Mouse (Mus musculus): ENCODE measurements around the gene Tas2r114. TPM values are rescaled to one million over a fixed set of nuclear protein-coding genes. Genes with fewer than 3 reads are reported as not detected.

The Tas2r114 gene
- not detected in 2 replicates for polyA plus RNA-seq (2015; fragmentation: Nextera tagmentation; extraction: Ambion mirVana)

DNA sequence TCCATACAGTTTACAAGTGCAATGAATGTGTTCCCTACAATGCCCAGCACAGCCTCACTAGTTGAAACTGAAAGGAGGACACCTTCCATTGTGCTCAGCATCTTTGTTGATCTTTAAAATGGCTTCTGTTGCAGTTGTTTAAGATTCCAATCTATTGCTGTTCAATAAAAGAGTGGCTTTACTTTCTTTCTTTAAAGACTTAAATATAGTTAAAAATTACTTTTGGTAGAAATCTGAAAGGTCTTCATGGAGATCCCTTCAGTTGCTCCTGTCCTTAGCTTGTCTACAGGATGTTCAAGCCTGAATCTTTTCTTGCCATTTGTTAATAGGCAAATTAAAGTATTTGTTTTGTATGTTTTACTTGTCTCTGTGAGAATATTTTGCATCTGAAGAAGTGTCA lies at the start of gene Tas2r114:
Gene Tas2r114 (minus strand): TSS at position 101 of the 400 bp plus-strand sequence.
- H3K9ac ChIP-seq: no peak within 1 kb of the TSS
- H3K27ac ChIP-seq: no peak within 1 kb of the TSS
- ATAC-seq (ENCODE audit: insufficient number of reproducible peaks, low FRiP score, low TSS enrichment, low read depth): no peak

GRCm38 (mm10) chr6:131712803-131713202 lies 22.9 kb upstream of the Tas2r114 start:
- Histone ChIP-seq H3K4me2 (no peak overlapping the region), H3K4me3 (no peak overlapping the region), H3K9me3 (no peaks in the 10 kb centered on the region), H3K4me1 (no peaks in the 10 kb centered on the region), H3K36me3 (no peaks in the 10 kb centered on the region), H3K9ac (no peak overlapping the region), H3K27ac (no peak overlapping the region), H3K27me3 (no peaks in the 10 kb centered on the region)
- no peak for ATAC-seq (ENCODE audit: insufficient number of reproducible peaks, low FRiP score, low TSS enrichment, low read depth)
- WGBS: 46% methylated on average over 7 of the region's 7 CpGs

More for the DNA sequence above, at the start of gene Tas2r114:
- no peaks in the 10 kb centered on the region for H3K4me1 ChIP-seq
- no peak within 1 kb of the TSS for H3K4me2 ChIP-seq
- H3K9me3 ChIP-seq: no peaks in the 10 kb centered on the region
- H3K27me3 ChIP-seq: no peaks in the 10 kb centered on the region
- H3K36me3 ChIP-seq: no peaks in the 10 kb centered on the region
- no peak within 1 kb of the TSS for H3K4me3 ChIP-seq

DNA sequence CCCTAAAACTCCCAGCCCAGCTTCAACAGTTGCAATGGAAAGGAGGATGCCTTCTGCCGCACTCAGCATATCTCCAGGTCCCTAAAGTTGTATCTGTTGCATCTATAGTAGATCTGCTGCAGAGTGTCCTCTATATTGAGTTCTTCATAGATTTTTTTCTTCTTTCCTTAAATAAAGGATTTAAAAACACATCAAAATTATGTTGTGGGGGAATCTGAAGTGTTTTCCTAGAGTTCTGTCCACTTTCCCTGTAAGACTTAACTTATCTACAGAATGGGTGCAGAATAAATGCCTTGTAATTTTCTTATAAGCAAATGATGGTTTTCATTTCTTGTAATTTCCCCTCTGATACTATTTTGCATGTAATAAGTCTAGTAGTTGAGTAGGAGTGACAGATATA lies 2.5 kb downstream of the Tas2r114 start, which contains the start of gene Tas2r105:
Gene Tas2r105 (minus strand): TSS at position 101 of the 400 bp plus-strand sequence.
- ATAC-seq (ENCODE audit: insufficient number of reproducible peaks, low FRiP score, low TSS enrichment, low read depth): no peak
- Histone ChIP-seq H3K4me2 (no peak within 1 kb of the TSS), H3K9ac (no peak within 1 kb of the TSS), H3K27ac (no peak within 1 kb of the TSS), H3K36me3 (no peaks in the 10 kb centered on the region), H3K9me3 (no peaks in the 10 kb centered on the region), H3K4me3 (no peak within 1 kb of the TSS), H3K4me1 (no peaks in the 10 kb centered on the region), H3K27me3 (no peaks in the 10 kb centered on the region)
- 77% methylated on average over 1 of the region's 1 CpGs for WGBS

GRCm38 (mm10) chr6:131685644-131686043 lies 4.2 kb downstream of the Tas2r114 start, which contains the start of gene Tas2r104:
TSS of gene Tas2r104 (minus strand) at chr6:131685744.
- no peaks in the 10 kb centered on the region for H3K4me1 ChIP-seq

DNA sequence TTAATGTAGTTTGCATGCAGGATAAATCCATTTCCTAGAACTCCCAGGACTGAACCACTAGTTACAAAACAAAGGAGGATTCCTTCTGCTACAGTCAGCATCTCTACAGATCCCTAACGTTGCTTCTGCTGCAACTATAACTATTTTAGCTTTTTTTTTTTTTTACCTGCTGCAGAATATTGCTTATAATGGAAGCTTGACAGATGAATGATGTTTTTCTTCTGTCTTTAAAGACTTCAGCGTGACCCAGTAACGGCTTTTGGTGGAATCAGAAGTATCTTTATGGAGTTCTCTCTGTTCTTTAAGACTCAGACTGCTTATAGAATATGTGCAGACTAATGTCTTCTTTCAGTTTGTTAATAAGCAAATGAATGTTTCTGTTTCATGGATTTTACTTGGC lies 11.1 kb downstream of the Tas2r114 start, which contains the start of gene Tas2r106:
Gene Tas2r106 (minus strand): TSS at position 101 of the 400 bp plus-strand sequence.
- 71% methylated on average over 3 of the region's 3 CpGs for WGBS

More at GRCm38 (mm10) chr6:131685644-131686043, 4.2 kb downstream of the Tas2r114 start, which contains the start of gene Tas2r104:
- 70% methylated on average over 1 of the region's 1 CpGs for WGBS
- Histone ChIP-seq H3K27me3 (no peaks in the 10 kb centered on the region), H3K4me2 (no peak within 1 kb of the TSS), H3K9me3 (no peaks in the 10 kb centered on the region), H3K4me3 (no peak within 1 kb of the TSS), H3K27ac (no peak within 1 kb of the TSS), H3K9ac (no peak within 1 kb of the TSS), H3K36me3 (no peaks in the 10 kb centered on the region)
- no peak for ATAC-seq (ENCODE audit: insufficient number of reproducible peaks, low FRiP score, low TSS enrichment, low read depth)

DNA sequence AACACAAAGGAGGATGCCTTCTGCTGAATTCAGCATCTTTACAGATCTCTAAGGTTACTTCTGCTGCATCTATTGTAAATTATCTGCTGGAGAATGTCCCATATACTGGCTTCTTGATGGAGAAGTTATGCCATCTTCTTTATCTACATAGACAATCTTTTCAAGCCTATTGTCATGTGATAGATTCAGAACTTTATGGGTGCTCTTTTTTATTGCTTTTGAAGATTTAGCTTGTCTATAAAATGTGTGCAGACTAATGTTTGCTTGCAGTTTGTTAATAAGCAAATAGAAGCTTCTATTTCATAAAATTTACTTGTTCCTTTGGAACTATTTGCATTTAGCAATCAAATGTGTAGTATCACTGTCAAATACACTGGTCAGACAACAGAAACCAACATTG lies 29.8 kb downstream of the Tas2r114 start, which contains the start of gene Tas2r107:
Gene Tas2r107 (minus strand): TSS at position 101 of the 400 bp plus-strand sequence.
- H3K4me2 ChIP-seq: no peak within 1 kb of the TSS
- no peaks in the 10 kb centered on the region for H3K9me3 ChIP-seq
- H3K4me1 ChIP-seq: no peaks in the 10 kb centered on the region
- no peak within 1 kb of the TSS for H3K27ac ChIP-seq
- no peak within 1 kb of the TSS for H3K9ac ChIP-seq
- no peak within 1 kb of the TSS for H3K4me3 ChIP-seq
- ATAC-seq (ENCODE audit: insufficient number of reproducible peaks, low FRiP score, low TSS enrichment, low read depth): no peak
- H3K27me3 ChIP-seq: no peaks in the 10 kb centered on the region
- H3K36me3 ChIP-seq: no peaks in the 10 kb centered on the region

More for the DNA sequence above, 11.1 kb downstream of the Tas2r114 start, which contains the start of gene Tas2r106:
- Histone ChIP-seq H3K9me3 (peaks cover 6% of the 10 kb centered on the region; the same call in 1 of the 2 replicates), H3K4me2 (no peak within 1 kb of the TSS), H3K27ac (no peak within 1 kb of the TSS), H3K27me3 (no peaks in the 10 kb centered on the region), H3K9ac (no peak within 1 kb of the TSS), H3K36me3 (no peaks in the 10 kb centered on the region), H3K4me1 (no peaks in the 10 kb centered on the region), H3K4me3 (no peak within 1 kb of the TSS)
- no peak for ATAC-seq (ENCODE audit: insufficient number of reproducible peaks, low FRiP score, low TSS enrichment, low read depth)

Other genes starting within 250 kb of the Tas2r114 start
- not detected in 2 replicates for gene 5430401F13Rik, start 203.7 kb downstream of the Tas2r114 start, polyA plus RNA-seq (2015; fragmentation: Nextera tagmentation; extraction: Ambion mirVana)
- not detected in 2 replicates for gene Gm6619, start 203.7 kb downstream of the Tas2r114 start, polyA plus RNA-seq (2015; fragmentation: Nextera tagmentation; extraction: Ambion mirVana)
- gene Tas2r130, start 59.2 kb downstream of the Tas2r114 start, polyA plus RNA-seq (2015; fragmentation: Nextera tagmentation; extraction: Ambion mirVana): not detected in 2 replicates
- gene Tas2r107, start 29.9 kb downstream of the Tas2r114 start, polyA plus RNA-seq (2015; fragmentation: Nextera tagmentation; extraction: Ambion mirVana): not detected in 2 replicates
- gene Tas2r106, start 11.2 kb downstream of the Tas2r114 start, polyA plus RNA-seq (2015; fragmentation: Nextera tagmentation; extraction: Ambion mirVana): not detected in 2 replicates
- gene Tas2r104, start 4.3 kb downstream of the Tas2r114 start, polyA plus RNA-seq (2015; fragmentation: Nextera tagmentation; extraction: Ambion mirVana): not detected in 2 replicates
- gene Tas2r105, start 2.6 kb downstream of the Tas2r114 start, polyA plus RNA-seq (2015; fragmentation: Nextera tagmentation; extraction: Ambion mirVana): not detected in 2 replicates